Mouse (Mus musculus) colon, adult 2 months (tissue): ENCODE results near the gene 1700016D06Rik. TPM values are rescaled to one million over a fixed set of nuclear protein-coding genes. Genes with fewer than 3 reads are reported as not detected.

Source experiments
- polyA plus RNA-seq: library from polyadenylated mRNA; depleted of rRNA; stranded (reverse); fragments of >200 nt; gene quantifications from 2 replicates; pipeline ENCODE4 v1.2.3, GENCODE M21; 2012; rRNA removed

1700016D06Rik gene
- not detected in 2 replicates for polyA plus RNA-seq

GRCm38 (mm10) chr8:11701033-11701362 lies at the start of gene 1700016D06Rik:
Gene 1700016D06Rik, minus strand, starts transcription at chr8:11701063.

GRCm38 (mm10) chr8:11727651-11728481 lies 27.0 kb upstream of the 1700016D06Rik start, which contains the start of gene Arhgef7:
Gene Arhgef7, plus strand, starts transcription at chr8:11727721.

GRCm38 (mm10) chr8:11635611-11636081 lies 65.2 kb downstream of the 1700016D06Rik start, which contains the start of gene Ankrd10:
Gene Ankrd10, minus strand, starts transcription at chr8:11635757.

Other genes with a start within 250 kb of the 1700016D06Rik start
- gene Rab20, start 222.4 kb downstream of the 1700016D06Rik start, polyA plus RNA-seq: 34.3 and 39.5 TPM in 2 replicates
- gene Naxd, start 203.6 kb downstream of the 1700016D06Rik start, polyA plus RNA-seq: 102 and 108 TPM in 2 replicates
- gene Cars2, start 150.3 kb downstream of the 1700016D06Rik start, polyA plus RNA-seq: 47.8 and 64.6 TPM in 2 replicates
- gene Ing1, start 145.5 kb downstream of the 1700016D06Rik start, polyA plus RNA-seq: 14.7 and 21.2 TPM in 2 replicates
- gene Ankrd10, start 65.3 kb downstream of the 1700016D06Rik start, polyA plus RNA-seq: 92.8 and 117 TPM in 2 replicates
- gene Arhgef7, start 26.7 kb upstream of the 1700016D06Rik start, polyA plus RNA-seq: 23.6 and 25.0 TPM in 2 replicates
- gene Tex29, start 139.4 kb upstream of the 1700016D06Rik start, polyA plus RNA-seq: not detected in 2 replicates